Mouse (Mus musculus) myocyte (in vitro differentiated cells): ENCODE results near the gene Pkp4.

ENCODE experiments used
- CEBPB ChIP-seq: IDR thresholded peaks from 2 replicates; pipeline ENCODE4 v1.6.1; 2011; ENCODE audit warnings: mild to moderate bottlenecking, moderate library complexity; ENCODE audit not compliant: poor library complexity, insufficient read depth, severe bottlenecking
- E2F4 ChIP-seq: IDR thresholded peaks from one replicate; pipeline ENCODE4 v1.6.1; 2011; ENCODE audit warnings: mild to moderate bottlenecking, control low read depth, moderate library complexity; ENCODE audit not compliant: insufficient read depth
- MAX ChIP-seq: IDR thresholded peaks from one replicate; pipeline ENCODE4 v1.6.1; 2011; ENCODE audit warnings: low read depth, mild to moderate bottlenecking, control low read depth
- MYOD1 ChIP-seq, 3 experiments: IDR thresholded peaks; one replicate each; pipeline ENCODE4 v1.6.1; 2011; ENCODE audit warnings: control low read depth in 2 of 3, low read depth in 2 of 3, mild to moderate bottlenecking in 2 of 3, moderate library complexity in 1 of 3; ENCODE audit not compliant: insufficient read length in 2 of 3, control insufficient read depth in 1 of 3
- MYOG ChIP-seq, 3 experiments: IDR thresholded peaks; one replicate each; pipeline ENCODE4 v1.6.1; 2011; ENCODE audit warnings: control low read depth in 2 of 3, low read depth in 2 of 3, mild to moderate bottlenecking in 2 of 3; ENCODE audit not compliant: insufficient read length in 2 of 3, control insufficient read depth in 1 of 3, insufficient read depth in 1 of 3
- POLR2A ChIP-seq: IDR thresholded peaks from one replicate; pipeline ENCODE4 v1.6.1; 2011; ENCODE audit warnings: low read depth, mild to moderate bottlenecking, control low read depth, moderate library complexity; ENCODE audit not compliant: insufficient read length
- POLR2AphosphoS2 ChIP-seq: IDR thresholded peaks from one replicate; pipeline ENCODE4 v1.6.1; 2011; ENCODE audit warnings: low read depth, control low read depth; ENCODE audit not compliant: insufficient read length
- REST ChIP-seq: IDR thresholded peaks from one replicate; pipeline ENCODE4 v1.6.1; 2011; ENCODE audit warnings: mild to moderate bottlenecking, control low read depth, moderate library complexity; ENCODE audit not compliant: insufficient read depth, insufficient read length
- SRF ChIP-seq: IDR thresholded peaks from one replicate; pipeline ENCODE4 v1.6.1; 2011; ENCODE audit warnings: low read depth; ENCODE audit not compliant: control insufficient read depth, insufficient read length
- TCF12 ChIP-seq: IDR thresholded peaks from one replicate; pipeline ENCODE4 v1.6.1; 2011; ENCODE audit warnings: mild to moderate bottlenecking, control low read depth; ENCODE audit not compliant: poor library complexity, insufficient read depth, severe bottlenecking
- TCF3 ChIP-seq: IDR thresholded peaks from one replicate; pipeline ENCODE4 v1.6.1; 2011; ENCODE audit warnings: low read depth, control low read depth; ENCODE audit not compliant: insufficient read length
- USF1 ChIP-seq: IDR thresholded peaks from one replicate; pipeline ENCODE4 v1.6.1; 2011; ENCODE audit warnings: low read depth, mild to moderate bottlenecking, control low read depth, moderate library complexity

- TF ChIP-seq POLR2A (no peak), USF1 (no peak), TCF3 (no peak), MYOD1 (IDR thresholded peaks at IDR 0.05; ENCODE audit: control insufficient read depth in 1 of 3, insufficient read length in 2 of 3, low read depth in 2 of 3) (no peak), E2F4 (no peak), REST (no peak), TCF12 (no peak), MYOG (IDR thresholded peaks at IDR 0.05; ENCODE audit: control insufficient read depth in 1 of 3, insufficient read depth in 1 of 3, insufficient read length in 2 of 3, low read depth in 2 of 3) (no peak), POLR2AphosphoS2 (no peak), CEBPB (no peak), MAX (no peak), SRF (no peak)
Measured at GRCm38 (mm10) chr2:59229250-59229895, 68.7 kb downstream of the Pkp4 start.
